Mouse (Mus musculus) heart, postnatal 0 days (tissue): ENCODE measurements around the gene Ust.

Experiments used
- CTCF ChIP-seq: IDR thresholded peaks from 2 replicates; pipeline ENCODE4 v1.5.1; 2016; ENCODE audit warnings: antibody characterized with exemption, control low read depth, low read depth
- EP300 ChIP-seq: IDR thresholded peaks from 2 replicates; pipeline ENCODE4 v1.6.1; 2016; ENCODE audit warnings: antibody characterized with exemption, low read depth

GRCm38 (mm10) chr10:8431857-8432256, 86.8 kb downstream of the Ust start:
- TF ChIP-seq CTCF (no peak), EP300 (no peak)
